Mouse (Mus musculus) adrenal gland, adult (tissue): ENCODE measurements at regions not wholly inside any gene's neighbourhood (a gene's known extent, or its start where the extent isn't known, plus 50 kb on each side); places are given as distances from the start of the nearest gene placed in this dataset.

ENCODE experiments used
- DNase-seq, 2 experiments: peaks; one replicate each; pipeline ENCODE4 v3.0.0; 2022 to 2023; ENCODE audit warnings: low spot score in 1 of 2; ENCODE audit not compliant: inconsistent age in 2 of 2

- no peak for DNase-seq
These were observed 422.7 kb downstream of the Ppargc1a start for GRCm38 (mm10) chr5:51144842-51145241.

- DNase-seq = no peak
These were observed 442.4 kb downstream of the Ppargc1a start for GRCm38 (mm10) chr5:51125091-51125490.

- no peak for DNase-seq
These were observed 457.5 kb downstream of the Ppargc1a start for GRCm38 (mm10) chr5:51110006-51110405.

- DNase-seq = no peak
These were observed 458.8 kb downstream of the Ppargc1a start for GRCm38 (mm10) chr5:51108737-51109136.

GRCm38 (mm10) chr5:51108181-51108580 lies 459.3 kb downstream of the Ppargc1a start:
- no peak for DNase-seq

- DNase-seq = no peak
These were observed 467.6 kb downstream of the Ppargc1a start for GRCm38 (mm10) chr5:51099902-51100301.

GRCm38 (mm10) chr5:51072674-51073468 lies 494.7 kb downstream of the Ppargc1a start:
- DNase-seq = peak; percentile 16 to 70

GRCm38 (mm10) chr5:51072146-51072545 lies 495.4 kb downstream of the Ppargc1a start:
- no peak for DNase-seq

- no peak for DNase-seq
These were observed 497.9 kb downstream of the Ppargc1a start for GRCm38 (mm10) chr5:51069668-51070067.

- no peak for DNase-seq
These were observed 521.7 kb downstream of the Ppargc1a start for GRCm38 (mm10) chr5:51045872-51046271.

GRCm38 (mm10) chr5:51041541-51042217 lies 525.8 kb downstream of the Ppargc1a start:
- DNase-seq = peak in 1 of 2 experiments; percentile 49

GRCm38 (mm10) chr5:51040926-51041325 lies 526.6 kb downstream of the Ppargc1a start:
- peak; percentile 38 to 73 for DNase-seq

- DNase-seq = no peak
These were observed 527.1 kb downstream of the Ppargc1a start for GRCm38 (mm10) chr5:51040463-51040862.

- DNase-seq = peak in 1 of 2 experiments; percentile 32
These were observed 527.8 kb downstream of the Ppargc1a start for GRCm38 (mm10) chr5:51039713-51040178.

GRCm38 (mm10) chr5:51036450-51036990 lies 531.0 kb downstream of the Ppargc1a start:
- DNase-seq = no peak

- DNase-seq = no peak
These were observed 538.6 kb downstream of the Ppargc1a start for GRCm38 (mm10) chr5:51028966-51029365.

GRCm38 (mm10) chr5:50990822-50991537 lies 576.5 kb downstream of the Ppargc1a start:
- no peak for DNase-seq
